Mouse (Mus musculus): ENCODE results near the gene Tmem198. TPM values are rescaled to one million over a fixed set of nuclear protein-coding genes. Genes with fewer than 3 reads are reported as not detected.

The Tmem198 gene
- polyA plus RNA-seq, 2 experiments, result 0.51 to 1.4 TPM

DNA sequence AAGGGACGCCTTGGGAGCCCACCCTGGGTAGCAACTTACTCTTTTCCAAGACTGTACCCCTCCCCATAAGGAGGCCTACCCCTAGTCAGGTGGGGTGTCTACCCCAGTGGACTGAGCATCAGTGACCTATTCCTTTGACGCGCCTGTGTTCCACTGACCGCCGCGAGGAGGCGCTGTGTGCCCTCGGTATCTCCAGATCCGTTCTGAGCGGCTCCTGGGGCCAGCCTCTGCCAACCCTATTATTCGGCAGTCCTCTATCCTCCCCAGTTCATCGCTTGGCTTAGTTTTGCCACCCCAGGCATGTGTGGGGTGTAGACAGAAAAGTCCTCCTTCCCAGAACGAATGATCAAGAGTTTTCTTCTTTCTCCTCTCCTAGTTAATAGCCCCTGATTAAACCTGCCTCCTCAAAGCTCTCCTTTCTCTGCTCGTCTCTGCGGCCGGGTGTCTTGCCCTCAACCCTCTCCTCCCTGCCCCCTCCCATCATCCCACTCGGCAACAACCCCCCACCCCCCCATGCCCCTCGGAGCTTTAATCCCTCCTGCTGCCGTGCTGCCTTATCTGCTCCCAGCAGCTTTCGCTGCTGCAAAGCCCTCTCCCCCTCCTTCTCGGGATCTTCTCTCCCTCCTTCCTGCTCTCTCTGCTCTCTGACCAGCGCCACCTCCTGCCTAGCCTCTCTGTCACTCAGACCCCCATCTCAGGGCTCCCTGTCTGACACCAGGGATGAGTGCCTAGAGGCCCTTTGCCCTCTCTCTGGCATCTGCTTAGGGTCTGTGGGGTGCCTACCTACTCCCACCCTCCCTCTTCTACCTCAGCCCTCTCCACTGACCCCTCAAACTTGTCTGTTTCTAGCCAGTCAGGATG lies 33.4 kb upstream of the Tmem198 start:
- Histone ChIP-seq H3K27ac (replicated peaks; ENCODE audit: low read depth, low read length) (no peak overlapping the region), H3K4me1 (ENCODE audit: control insufficient read depth, insufficient read depth, low read length) (peaks cover 48% of the 10 kb centered on the region), H3K9me3 (ENCODE audit: control insufficient read depth, low read length) (no peaks in the 10 kb centered on the region), H3K9ac (ENCODE audit: low read depth, low read length, severe bottlenecking) (0 out of 2 replicates have a peak overlapping the region, but pooled peaks have one; percentile 16), H3K27me3 (ENCODE audit: control insufficient read depth, insufficient read depth, low read length) (peaks cover 62% of the 10 kb centered on the region), H3K4me2 (replicated peaks; ENCODE audit: low read depth, low read length, severe bottlenecking) (peak overlapping the region; percentile 23; the same call in 1 of the 2 replicates), H3K36me3 (ENCODE audit: control insufficient read depth, insufficient read depth, low read length) (peaks cover 16% of the 10 kb centered on the region), H3K4me3 (replicated peaks; ENCODE audit: low read length) (0 out of 2 replicates have a peak overlapping the region, but pooled peaks have one; percentile 10)
- ATAC-seq (ENCODE audit: low FRiP score, low read depth) (peak; percentile 37; the same call in 1 of the 2 replicates), DNase-seq (ENCODE audit: low spot score) (peak; percentile 63)
- 1% methylated on average over 22 of the region's 22 CpGs for WGBS
- no peak for TF ChIP-seq POLR2A (IDR thresholded peaks at IDR 0.05; ENCODE audit: borderline replicate concordance, extremely low read depth, insufficient read depth, insufficient read length)

- no peak overlapping the region for H3K4me3 ChIP-seq (replicated peaks; ENCODE audit: low read length)
- no peaks in the 10 kb centered on the region for H3K9me3 ChIP-seq (ENCODE audit: control insufficient read depth, low read length)
- H3K27ac ChIP-seq (replicated peaks; ENCODE audit: low read depth, low read length), result no peak overlapping the region
- WGBS, result 12% methylated on average over 16 of the region's 20 CpGs
- ATAC-seq (ENCODE audit: low FRiP score, low read depth) (no peak), DNase-seq (ENCODE audit: low spot score) (no peak)
- no peak overlapping the region for H3K4me2 ChIP-seq (replicated peaks; ENCODE audit: low read depth, low read length, severe bottlenecking)
- H3K9ac ChIP-seq (ENCODE audit: low read depth, low read length, severe bottlenecking), result no peak overlapping the region
- no peak for TF ChIP-seq POLR2A (IDR thresholded peaks at IDR 0.05; ENCODE audit: borderline replicate concordance, extremely low read depth, insufficient read depth, insufficient read length)
- peaks cover 13% of the 10 kb centered on the region for H3K36me3 ChIP-seq (ENCODE audit: control insufficient read depth, insufficient read depth, low read length)
- H3K4me1 ChIP-seq (ENCODE audit: control insufficient read depth, insufficient read depth, low read length), result peaks cover 48% of the 10 kb centered on the region
- peaks cover 69% of the 10 kb centered on the region for H3K27me3 ChIP-seq (ENCODE audit: control insufficient read depth, insufficient read depth, low read length)
Observed at GRCm38 (mm10) chr1:75446656-75447055, 32.7 kb upstream of the Tmem198 start.

GRCm38 (mm10) chr1:75447265-75448051 lies 31.9 kb upstream of the Tmem198 start:
- H3K4me2 ChIP-seq (replicated peaks; ENCODE audit: low read depth, low read length, severe bottlenecking), result peak overlapping the region; percentile 35
- peaks cover 8% of the 10 kb centered on the region; the same call in 1 of the 2 replicates for H3K36me3 ChIP-seq (ENCODE audit: control insufficient read depth, insufficient read depth, low read length)
- H3K27me3 ChIP-seq (ENCODE audit: control insufficient read depth, insufficient read depth, low read length), result peaks cover 77% of the 10 kb centered on the region
- no peaks in the 10 kb centered on the region for H3K9me3 ChIP-seq (ENCODE audit: control insufficient read depth, low read length)
- 3% methylated on average over 10 of the region's 10 CpGs for WGBS
- H3K9ac ChIP-seq (ENCODE audit: low read depth, low read length, severe bottlenecking), result no peak overlapping the region
- DNase-seq (ENCODE audit: low spot score) (no peak), ATAC-seq (ENCODE audit: low FRiP score, low read depth) (no peak)
- no peak overlapping the region for H3K27ac ChIP-seq (replicated peaks; ENCODE audit: low read depth, low read length)
- H3K4me3 ChIP-seq (replicated peaks; ENCODE audit: low read length), result 0 out of 2 replicates have a peak overlapping the region, but pooled peaks have one; percentile 2
- TF ChIP-seq POLR2A (IDR thresholded peaks at IDR 0.05; ENCODE audit: borderline replicate concordance, extremely low read depth, insufficient read depth, insufficient read length), result no peak
- peaks cover 48% of the 10 kb centered on the region for H3K4me1 ChIP-seq (ENCODE audit: control insufficient read depth, insufficient read depth, low read length)

- DNase-seq (ENCODE audit: low spot score) (no peak), ATAC-seq (ENCODE audit: low FRiP score, low read depth) (no peak)
- 3% methylated on average over 7 of the region's 7 CpGs for WGBS
- no peaks in the 10 kb centered on the region for H3K9me3 ChIP-seq (ENCODE audit: control insufficient read depth, low read length)
- H3K4me2 ChIP-seq (replicated peaks; ENCODE audit: low read depth, low read length, severe bottlenecking), result peak overlapping the region; percentile 35
- H3K27me3 ChIP-seq (ENCODE audit: control insufficient read depth, insufficient read depth, low read length), result peaks cover 82% of the 10 kb centered on the region
- H3K27ac ChIP-seq (replicated peaks; ENCODE audit: low read depth, low read length), result no peak overlapping the region
- H3K4me1 ChIP-seq (ENCODE audit: control insufficient read depth, insufficient read depth, low read length), result peaks cover 48% of the 10 kb centered on the region
- H3K36me3 ChIP-seq (ENCODE audit: control insufficient read depth, insufficient read depth, low read length), result peaks cover 3% of the 10 kb centered on the region; the same call in 1 of the 2 replicates
- no peak overlapping the region for H3K9ac ChIP-seq (ENCODE audit: low read depth, low read length, severe bottlenecking)
- no peak for TF ChIP-seq POLR2A (IDR thresholded peaks at IDR 0.05; ENCODE audit: borderline replicate concordance, extremely low read depth, insufficient read depth, insufficient read length)
- H3K4me3 ChIP-seq (replicated peaks; ENCODE audit: low read length), result no peak overlapping the region
Observed at GRCm38 (mm10) chr1:75448052-75448431, 31.3 kb upstream of the Tmem198 start.

- ATAC-seq (ENCODE audit: low FRiP score, low read depth) (no peak), DNase-seq (ENCODE audit: low spot score) (no peak)
- Histone ChIP-seq H3K9ac (ENCODE audit: low read depth, low read length, severe bottlenecking) (0 out of 2 replicates have a peak overlapping the region, but pooled peaks have one; percentile 28), H3K27ac (replicated peaks; ENCODE audit: low read depth, low read length) (no peak overlapping the region), H3K4me3 (replicated peaks; ENCODE audit: low read length) (no peak overlapping the region), H3K4me1 (ENCODE audit: control insufficient read depth, insufficient read depth, low read length) (peaks cover 48% of the 10 kb centered on the region), H3K4me2 (replicated peaks; ENCODE audit: low read depth, low read length, severe bottlenecking) (no peak overlapping the region), H3K36me3 (ENCODE audit: control insufficient read depth, insufficient read depth, low read length) (no peaks in the 10 kb centered on the region), H3K27me3 (ENCODE audit: control insufficient read depth, insufficient read depth, low read length) (peaks cover 83% of the 10 kb centered on the region), H3K9me3 (ENCODE audit: control insufficient read depth, low read length) (no peaks in the 10 kb centered on the region)
- TF ChIP-seq POLR2A (IDR thresholded peaks at IDR 0.05; ENCODE audit: borderline replicate concordance, extremely low read depth, insufficient read depth, insufficient read length), result no peak
- WGBS, result 4% methylated on average over 10 of the region's 14 CpGs
Observed at GRCm38 (mm10) chr1:75448937-75449336, 30.4 kb upstream of the Tmem198 start.

All from limb, embryonic 14.5 days (tissue).